Comparison of ENCODE assay signal across 10 mouse cellular contexts in the genomic region with DNA sequence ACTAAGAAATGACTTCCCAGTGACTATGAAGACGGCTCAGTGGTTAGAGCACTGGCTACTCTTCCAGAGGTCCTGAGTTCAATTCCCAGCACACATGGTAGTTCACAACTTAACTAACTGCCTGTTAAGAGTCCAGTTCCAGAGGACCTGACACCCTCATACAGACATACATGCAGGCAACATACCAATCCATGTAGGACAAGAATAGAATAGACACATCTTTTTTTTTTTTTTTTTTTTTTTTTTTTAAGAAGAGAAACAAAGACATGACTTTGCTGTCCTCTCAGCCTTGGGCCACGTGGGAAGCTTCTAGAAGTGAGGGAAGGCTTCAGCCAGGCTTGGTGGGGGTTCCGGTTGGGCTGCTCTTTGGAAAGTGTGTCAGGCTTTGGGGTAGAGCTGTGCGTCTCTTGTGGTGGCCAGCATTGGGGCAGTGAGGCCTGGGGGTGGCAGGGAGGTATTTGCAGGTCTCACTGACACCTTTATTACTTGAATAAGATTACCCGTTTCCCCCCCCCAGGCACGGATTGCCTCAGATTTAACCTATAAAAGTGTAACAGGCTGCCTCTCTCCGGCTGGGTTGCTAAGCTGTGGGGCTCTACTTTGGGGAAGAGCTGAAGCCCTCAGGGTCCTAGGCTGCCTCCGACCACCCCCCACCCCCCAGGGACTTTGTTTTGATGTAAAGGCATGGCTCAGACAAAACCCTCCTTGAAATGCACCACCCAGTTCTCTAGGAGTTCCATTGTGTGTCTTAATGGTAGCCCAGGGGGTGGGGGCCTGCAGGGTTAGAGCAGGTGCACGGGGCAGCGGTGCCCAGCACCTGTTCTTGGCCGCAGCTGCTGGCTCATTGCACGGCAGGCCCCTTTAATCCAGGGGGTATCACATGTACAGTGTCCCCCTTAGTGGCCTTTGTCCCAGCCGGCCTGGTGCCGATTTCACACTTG. TPM values are rescaled to one million over a fixed set of nuclear protein-coding genes. Genes with fewer than 3 reads are reported as not detected.
DNase-seq lines count a peak whose midpoint lies in the region; ATAC-seq and TF ChIP-seq lines count a peak whose summit lies in the region.
"Had no signal": no experiment of that assay in that cellular context is flagged by ENCODE, and none has a peak within 500 bp of the region (broad histone marks: within the 10 kb centered on the region; RNA-seq: fewer than 3 reads in every experiment).

No protein-coding gene starts in this region.

- peak overlapping the region; percentile 69; the same call in 1 of the 2 replicates for H3K9ac ChIP-seq in heart, embryonic 11.5 days (ENCODE audit: low read depth, low read length)
- H3K9ac ChIP-seq in embryonic facial prominence, embryonic 13.5 days = peak overlapping the region; percentile 93
- peak overlapping the region; percentile 63 for H3K9ac ChIP-seq in limb, embryonic 14.5 days (ENCODE audit: low read depth, low read length, severe bottlenecking)

- peak overlapping the region; percentile 56 for H3K4me3 ChIP-seq in heart, embryonic 11.5 days (ENCODE audit: low read depth, low read length)
- peak overlapping the region; percentile 82 for H3K4me3 ChIP-seq in embryonic facial prominence, embryonic 13.5 days
- peak overlapping the region; percentile 77 for H3K4me3 ChIP-seq in limb, embryonic 14.5 days (replicated peaks; ENCODE audit: low read length)
- H3K4me3 ChIP-seq in layer of hippocampus, adult 2 months = no peak overlapping the region; the same call in 1 of the 2 replicates

- TF ChIP-seq CTCF in layer of hippocampus, adult 2 months (conservative IDR thresholded peaks at IDR 0.05) = no peak

- peaks cover 56% of the 10 kb centered on the region for H3K4me1 ChIP-seq in heart, embryonic 11.5 days (ENCODE audit: control insufficient read depth, insufficient read depth, low read length)
- H3K4me1 ChIP-seq in embryonic facial prominence, embryonic 13.5 days = peaks cover 53% of the 10 kb centered on the region
- peaks cover 49% of the 10 kb centered on the region for H3K4me1 ChIP-seq in limb, embryonic 14.5 days (ENCODE audit: control insufficient read depth, insufficient read depth, low read length)

- TF ChIP-seq POLR2A in limb, embryonic 14.5 days (IDR thresholded peaks at IDR 0.05; ENCODE audit: borderline replicate concordance, extremely low read depth, insufficient read depth, insufficient read length) = no peak

- H3K27ac ChIP-seq in heart, embryonic 11.5 days (ENCODE audit: low read depth, low read length) = no peak overlapping the region
- peak overlapping the region; percentile 99 for H3K27ac ChIP-seq in embryonic facial prominence, embryonic 13.5 days
- H3K27ac ChIP-seq in limb, embryonic 14.5 days (replicated peaks; ENCODE audit: low read depth, low read length) = peak overlapping the region; percentile 80
- H3K27ac ChIP-seq in layer of hippocampus, adult 2 months = no peak overlapping the region

- DNase-seq in heart, postnatal 10 days = no peak
- DNase-seq in 3T3-L1 (ENCODE audit: low read depth, low spot score) = peak; percentile 42
- no peak for DNase-seq in limb, embryonic 14.5 days (ENCODE audit: low spot score)
- no peak for DNase-seq in layer of hippocampus, adult 9-11 months
- no peak for DNase-seq in layer of hippocampus, adult 2 months (ENCODE audit: low spot score in 2 of 2)
- no peak for DNase-seq in right cerebral cortex, postnatal 36 days (ENCODE audit: low spot score in 2 of 2)
- DNase-seq: cerebellum, adult 11-12 months had no signal

- 20% methylated on average over 14 of the region's 14 CpGs for WGBS in heart, embryonic 11.5 days (ENCODE audit: insufficient replicate concordance)
- WGBS in embryonic facial prominence, embryonic 13.5 days = 7% methylated on average over 14 of the region's 14 CpGs
- WGBS in limb, embryonic 14.5 days = 8% methylated on average over 14 of the region's 14 CpGs

- H3K36me3 ChIP-seq in heart, embryonic 11.5 days (ENCODE audit: control insufficient read depth, insufficient read depth, low read length) = no peaks in the 10 kb centered on the region
- peaks cover 39% of the 10 kb centered on the region for H3K36me3 ChIP-seq in embryonic facial prominence, embryonic 13.5 days
- H3K36me3 ChIP-seq in limb, embryonic 14.5 days (ENCODE audit: control insufficient read depth, insufficient read depth, low read length) = peaks cover 47% of the 10 kb centered on the region
- H3K36me3 ChIP-seq: G1E had no signal

- peaks cover 21% of the 10 kb centered on the region for H3K27me3 ChIP-seq in heart, embryonic 11.5 days (ENCODE audit: control insufficient read depth, insufficient read depth, low read length)
- H3K27me3 ChIP-seq in embryonic facial prominence, embryonic 13.5 days = peaks cover 16% of the 10 kb centered on the region
- peaks cover 19% of the 10 kb centered on the region; the same call in 1 of the 2 replicates for H3K27me3 ChIP-seq in limb, embryonic 14.5 days (ENCODE audit: control insufficient read depth, insufficient read depth, low read length)

- intact Hi-C loops in heart, postnatal 10 days (cut with DNase I) = loop anchor here (2.0 kb wide), 1 partner anchor 55 kb away; no protein-coding TSS in a partner anchor

- ATAC-seq in heart, embryonic 11.5 days (replicated peaks; ENCODE audit: insufficient number of reproducible peaks, low FRiP score, low TSS enrichment) = no peak
- ATAC-seq in embryonic facial prominence, embryonic 13.5 days (ENCODE audit: insufficient number of reproducible peaks, insufficient read depth, low FRiP score, low TSS enrichment, low read depth) = no peak
- peak; percentile 35 for ATAC-seq in limb, embryonic 14.5 days (ENCODE audit: low FRiP score, low read depth)

- H3K9me3 ChIP-seq in heart, embryonic 11.5 days (replicated peaks; ENCODE audit: control insufficient read depth, low read length) = no peaks in the 10 kb centered on the region
- H3K9me3 ChIP-seq in embryonic facial prominence, embryonic 13.5 days = no peaks in the 10 kb centered on the region
- H3K9me3 ChIP-seq in limb, embryonic 14.5 days (ENCODE audit: control insufficient read depth, low read length) = no peaks in the 10 kb centered on the region
- H3K9me3 ChIP-seq: G1E had no signal

- peak overlapping the region; percentile 81 for H3K4me2 ChIP-seq in heart, embryonic 11.5 days
- H3K4me2 ChIP-seq in embryonic facial prominence, embryonic 13.5 days = peak overlapping the region; percentile 89
- peak overlapping the region; percentile 82 for H3K4me2 ChIP-seq in limb, embryonic 14.5 days (replicated peaks; ENCODE audit: low read depth, low read length, severe bottlenecking)

RNA-seq across cellular contexts. Expression of a gene that starts 1.8 kb away (rescaled TPM):
- polyA plus RNA-seq in heart, embryonic 11.5 days (2014; fragmentation: Nextera tagmentation; extraction: Ambion mirVana) = 21.1 and 23.1 TPM in 2 replicates
- total RNA-seq in heart, postnatal 10 days (2021) = 1 to 10 TPM; 3.6 to 4.1 TPM
- 113 and 129 TPM in 2 replicates for polyA plus RNA-seq in embryonic facial prominence, embryonic 13.5 days (2015; fragmentation: Nextera tagmentation; extraction: Ambion mirVana)
- 123 and 187 TPM in 2 replicates for polyA plus RNA-seq in limb, embryonic 14.5 days (2012; rRNA removed)
- polyA plus RNA-seq in limb, embryonic 14.5 days (2014; fragmentation: Nextera tagmentation; extraction: Ambion mirVana) = 67.9 and 69.1 TPM in 2 replicates
- total RNA-seq in layer of hippocampus, adult 2 months (2021) = under 1 TPM; 0.64 to 0.82 TPM
- total RNA-seq: G1E had no signal
- polyA plus RNA-seq: G1E had no signal

RNA-seq across cellular contexts. Expression of a gene that starts 47.1 kb away (rescaled TPM):
- 12.3 and 13.8 TPM in 2 replicates for polyA plus RNA-seq in heart, embryonic 11.5 days (2014; fragmentation: Nextera tagmentation; extraction: Ambion mirVana)
- 10 to 100 TPM; 24.0 to 24.9 TPM for total RNA-seq in heart, postnatal 10 days (2021)
- polyA plus RNA-seq in embryonic facial prominence, embryonic 13.5 days (2015; fragmentation: Nextera tagmentation; extraction: Ambion mirVana) = 15.4 TPM in 2 replicates
- polyA plus RNA-seq in limb, embryonic 14.5 days (2012; rRNA removed) = 17.8 and 23.0 TPM in 2 replicates
- 12.3 and 12.4 TPM in 2 replicates for polyA plus RNA-seq in limb, embryonic 14.5 days (2014; fragmentation: Nextera tagmentation; extraction: Ambion mirVana)
- total RNA-seq in layer of hippocampus, adult 2 months (2021) = 10 to 100 TPM; 80.9 to 82.4 TPM

RNA-seq across cellular contexts. Expression of a gene that starts 47.4 kb away (rescaled TPM):
- 58.9 and 68.6 TPM in 2 replicates for polyA plus RNA-seq in heart, embryonic 11.5 days (2014; fragmentation: Nextera tagmentation; extraction: Ambion mirVana)
- 10 to 100 TPM; 41.9 to 47.1 TPM for total RNA-seq in heart, postnatal 10 days (2021)
- 88.4 and 91.9 TPM in 2 replicates for polyA plus RNA-seq in embryonic facial prominence, embryonic 13.5 days (2015; fragmentation: Nextera tagmentation; extraction: Ambion mirVana)
- 83.6 and 102 TPM in 2 replicates for polyA plus RNA-seq in limb, embryonic 14.5 days (2012; rRNA removed)
- 78.1 and 81.9 TPM in 2 replicates for polyA plus RNA-seq in limb, embryonic 14.5 days (2014; fragmentation: Nextera tagmentation; extraction: Ambion mirVana)
- total RNA-seq in layer of hippocampus, adult 2 months (2021) = 10 to 100 TPM; 50.9 to 51.6 TPM

Comparison
In these comparisons a context has a peak if more than half of its experiments do, and no peak if none do; other contexts are left out.
1. H3K27ac ChIP-seq: peak in embryonic facial prominence, embryonic 13.5 days (single experiment) and limb, embryonic 14.5 days (single experiment); none in heart, embryonic 11.5 days (single experiment) and layer of hippocampus, adult 2 months (single experiment).
2. Peak in every context shown above with its lines, with median percentiles within 50 percentile points of each other: H3K4me2 ChIP-seq and H3K9ac ChIP-seq.